Mouse (Mus musculus) forebrain, embryonic 10.5 days (tissue): ENCODE measurements around the gene Phrf1. TPM values are rescaled to one million over a fixed set of nuclear protein-coding genes. Genes with fewer than 3 reads are reported as not detected.

Experiments used
- DNase-seq: peaks from one replicate; pipeline ENCODE4 v3.0.0-alpha.2; 2017; ENCODE audit warnings: low spot score; ENCODE audit errors: extremely low spot score
- H3K27ac ChIP-seq: fragments of 300-500 bp; sonication (generic); 2 replicates; pipeline ENCODE4 v1.5.1; 2016; ENCODE audit warnings: mild to moderate bottlenecking
- H3K27me3 ChIP-seq: fragments of 300-500 bp; sonication (generic); 2 replicates; pipeline ENCODE4 v1.6.1; 2016; ENCODE audit warnings: mild to moderate bottlenecking; ENCODE audit not compliant: poor library complexity, severe bottlenecking
- H3K36me3 ChIP-seq: fragments of 300-500 bp; sonication (generic); replicated peaks from 2 replicates; pipeline ENCODE4 v1.6.1; 2016; ENCODE audit warnings: mild to moderate bottlenecking, moderate library complexity
- H3K4me1 ChIP-seq: fragments of 300-500 bp; sonication (generic); 2 replicates; pipeline ENCODE4 v1.6.1; 2016
- H3K4me3 ChIP-seq: fragments of 300-500 bp; sonication (generic); 2 replicates; pipeline ENCODE4 v1.5.1; 2016; ENCODE audit warnings: mild to moderate bottlenecking, moderate library complexity
- H3K9me3 ChIP-seq: fragments of 300-500 bp; sonication (generic); 2 replicates; pipeline ENCODE4 v1.6.1; 2016; ENCODE audit warnings: mild to moderate bottlenecking, moderate library complexity
- WGBS: fragments of 180-500 bp; shearing (Covaris S2); methylation state at CpG from one replicate; pipeline ENCODE4 v1.1.7; 2016; 5-methylcytosine and 5-hydroxymethylcytosine counted together
- polyA plus RNA-seq: library from polyadenylated mRNA; unstranded; fragments of >200 nt; fragmentation: Nextera tagmentation; extraction: Ambion mirVana; gene quantifications from 2 replicates; pipeline ENCODE4 v1.2.1, GENCODE M21; 2016

Phrf1 gene
- polyA plus RNA-seq, 1 experiment from 2014 or later = 121 TPM

DNA sequence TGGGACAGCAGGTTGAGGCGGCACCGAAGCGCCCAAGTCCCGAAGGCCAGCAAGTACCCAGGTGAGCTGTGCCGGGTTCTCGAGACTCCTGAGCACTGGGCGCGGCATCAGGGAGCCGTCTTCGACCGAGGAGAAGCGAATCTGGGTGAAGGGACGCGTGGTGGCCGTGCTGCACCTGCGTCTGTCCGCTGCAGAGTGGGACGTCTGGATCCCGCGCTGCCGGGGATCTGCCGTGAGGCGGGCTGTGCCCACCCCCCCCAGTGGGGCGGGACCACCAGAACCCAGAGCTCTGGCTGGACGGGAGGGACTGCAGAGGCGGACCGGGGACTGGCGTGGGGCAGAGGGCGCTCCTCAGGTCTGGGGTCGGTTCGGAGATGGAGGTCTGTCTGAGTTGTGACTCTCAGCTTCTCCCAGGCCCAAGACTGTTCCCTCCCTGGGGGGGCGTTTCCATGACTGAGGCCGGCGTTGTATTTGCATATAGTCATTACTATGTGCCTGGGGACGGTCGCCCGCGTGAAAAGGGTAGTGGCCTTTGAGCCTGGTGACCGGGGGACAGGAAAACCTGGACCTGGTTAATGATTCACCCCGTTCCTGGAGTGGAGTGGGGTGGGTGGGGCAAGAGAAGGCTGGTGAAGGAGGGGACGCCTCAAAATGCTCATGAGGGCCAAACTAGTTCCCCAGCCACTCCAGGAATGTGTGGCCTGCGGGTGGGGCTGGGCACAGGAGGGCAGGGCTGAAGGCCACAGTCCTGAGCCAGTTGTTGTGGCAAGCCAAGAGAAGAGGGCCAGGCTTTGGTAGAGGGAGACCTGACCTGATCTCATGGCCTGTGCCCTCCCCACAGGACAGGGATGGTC lies 12.5 kb upstream of the Phrf1 start:
- Histone ChIP-seq H3K36me3 (peaks cover 40% of the 10 kb centered on the region), H3K4me1 (peaks cover 75% of the 10 kb centered on the region), H3K4me3 (peak overlapping the region; percentile 84), H3K9me3 (no peaks in the 10 kb centered on the region), H3K27ac (peak overlapping the region; percentile 90), H3K27me3 (no peaks in the 10 kb centered on the region)
- under 1% methylated on average over 42 of the region's 42 CpGs for WGBS
- DNase-seq = no peak

DNA sequence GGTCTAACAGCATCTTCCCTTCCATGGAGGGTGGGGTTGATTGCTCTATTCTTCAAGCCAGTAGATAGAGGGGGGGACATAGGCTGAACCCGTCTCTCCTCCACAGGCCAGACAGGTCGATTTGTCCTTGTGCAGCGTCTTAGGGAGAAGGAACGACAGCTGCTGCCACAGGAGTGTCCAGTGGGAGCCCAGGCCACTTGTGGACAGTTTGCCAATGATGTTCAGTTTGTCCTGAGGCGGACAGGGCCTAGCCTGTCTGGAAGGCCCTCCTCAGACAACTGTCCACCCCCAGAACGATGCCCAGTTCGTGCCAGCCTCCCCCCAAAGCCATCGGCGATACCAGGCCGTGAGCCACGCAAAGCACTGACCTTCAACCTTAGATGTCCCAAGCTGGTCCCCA lies 11.7 kb upstream of the Phrf1 start:
- Histone ChIP-seq H3K36me3 (peaks cover 40% of the 10 kb centered on the region), H3K9me3 (no peaks in the 10 kb centered on the region), H3K27ac (peak overlapping the region; percentile 35; the same call in 1 of the 2 replicates), H3K4me3 (peak overlapping the region; percentile 84), H3K4me1 (peaks cover 82% of the 10 kb centered on the region), H3K27me3 (no peaks in the 10 kb centered on the region)
- WGBS = 89% methylated on average over 11 of the region's 11 CpGs
- DNase-seq = no peak

DNA sequence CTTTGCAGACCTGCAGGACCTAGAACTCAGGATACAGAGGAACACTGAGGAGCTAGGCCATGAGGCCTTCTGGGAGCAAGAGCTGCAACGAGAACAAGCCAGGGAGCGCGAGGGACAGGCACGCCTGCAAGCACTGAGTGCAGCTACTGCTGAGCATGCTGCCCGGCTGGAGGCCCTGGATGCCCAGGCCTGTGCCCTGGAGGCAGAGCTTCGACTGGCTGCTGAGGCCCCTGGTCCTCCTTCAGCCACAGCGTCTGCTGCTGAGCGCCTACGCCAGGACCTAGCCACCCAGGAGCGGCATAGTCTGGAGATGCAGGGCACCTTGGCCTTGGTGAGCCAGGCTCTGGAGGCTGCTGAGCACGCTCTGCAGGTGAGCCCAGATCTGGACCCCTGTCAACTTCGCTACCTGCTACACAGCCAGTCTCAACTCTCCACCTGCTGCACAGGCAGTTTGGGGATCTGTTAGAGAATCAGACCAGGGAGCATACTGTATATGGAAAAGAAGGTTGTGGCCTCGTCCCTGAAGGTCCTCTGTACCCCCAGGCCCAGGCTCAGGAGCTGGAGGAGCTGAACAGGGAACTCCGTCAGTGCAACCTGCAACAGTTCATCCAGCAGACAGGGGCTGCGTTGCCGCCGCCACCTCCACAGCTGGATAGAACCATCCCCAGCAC lies 11.1 kb upstream of the Phrf1 start:
- H3K9me3 ChIP-seq = no peaks in the 10 kb centered on the region
- 92% methylated on average over 17 of the region's 17 CpGs for WGBS
- no peak for DNase-seq
- peaks cover 40% of the 10 kb centered on the region for H3K36me3 ChIP-seq
- 0 out of 2 replicates have a peak overlapping the region, but pooled peaks have one; percentile 35 for H3K27ac ChIP-seq
- H3K27me3 ChIP-seq = no peaks in the 10 kb centered on the region
- peak overlapping the region; percentile 84; the same call in 1 of the 2 replicates for H3K4me3 ChIP-seq
- H3K4me1 ChIP-seq = peaks cover 87% of the 10 kb centered on the region

DNA sequence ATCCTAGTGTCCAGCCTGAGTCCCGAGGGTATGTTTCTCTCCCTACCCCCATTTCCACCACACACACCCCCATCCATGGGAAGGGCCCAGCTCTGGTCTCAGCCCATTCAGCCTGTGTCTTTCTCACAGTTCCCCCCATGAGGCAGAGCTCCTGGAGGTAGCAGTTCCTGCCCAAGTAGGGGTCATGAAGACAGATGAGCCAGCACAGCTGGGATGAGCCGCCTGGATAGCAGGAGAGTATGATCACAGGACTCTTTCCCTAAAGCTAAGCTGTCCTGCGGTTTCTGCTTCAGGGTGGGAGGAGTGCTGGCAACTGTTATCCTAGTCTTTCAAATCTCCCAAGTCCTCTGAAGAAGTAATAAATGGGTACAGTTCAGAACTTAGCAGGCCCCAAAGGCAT lies 10.4 kb upstream of the Phrf1 start:
- H3K9me3 ChIP-seq = no peaks in the 10 kb centered on the region
- H3K27me3 ChIP-seq = no peaks in the 10 kb centered on the region
- DNase-seq = no peak
- H3K4me3 ChIP-seq = no peak overlapping the region
- WGBS = 83% methylated on average over 3 of the region's 3 CpGs
- peaks cover 87% of the 10 kb centered on the region for H3K4me1 ChIP-seq
- no peak overlapping the region for H3K27ac ChIP-seq
- peaks cover 40% of the 10 kb centered on the region for H3K36me3 ChIP-seq

DNA sequence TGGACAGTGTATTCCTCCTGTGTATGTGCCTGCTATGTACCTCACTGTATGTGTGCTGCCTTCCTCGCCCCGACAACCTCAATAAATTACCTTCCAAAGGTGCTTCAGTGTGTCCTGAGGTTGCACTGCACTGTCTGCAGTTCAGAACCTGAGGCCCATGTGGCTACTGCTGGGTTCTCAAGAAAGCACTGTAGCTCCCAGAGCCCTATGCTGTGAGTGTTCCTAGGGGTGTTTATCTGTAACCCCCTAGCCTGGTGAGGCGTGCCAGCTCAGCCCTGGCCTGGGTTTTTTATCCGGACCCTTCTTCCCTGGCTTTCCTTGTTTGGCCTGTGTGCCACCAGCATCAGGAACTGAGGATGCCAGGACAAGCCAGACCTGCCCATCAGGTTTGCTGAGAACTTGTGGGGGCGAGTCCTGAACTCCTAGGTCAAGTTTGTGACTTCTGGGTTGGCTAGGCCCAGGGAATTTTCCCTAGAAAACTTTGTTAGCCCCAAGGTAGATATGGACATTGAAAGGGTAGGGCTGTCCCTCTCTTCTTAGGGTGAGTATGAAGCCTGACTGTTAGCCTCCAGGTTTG lies 9.9 kb upstream of the Phrf1 start:
- peaks cover 40% of the 10 kb centered on the region for H3K36me3 ChIP-seq
- H3K4me1 ChIP-seq = peaks cover 86% of the 10 kb centered on the region
- WGBS = 91% methylated on average over 5 of the region's 5 CpGs
- H3K4me3 ChIP-seq = no peak overlapping the region
- no peaks in the 10 kb centered on the region for H3K27me3 ChIP-seq
- H3K27ac ChIP-seq = no peak overlapping the region
- DNase-seq = no peak
- no peaks in the 10 kb centered on the region for H3K9me3 ChIP-seq

DNA sequence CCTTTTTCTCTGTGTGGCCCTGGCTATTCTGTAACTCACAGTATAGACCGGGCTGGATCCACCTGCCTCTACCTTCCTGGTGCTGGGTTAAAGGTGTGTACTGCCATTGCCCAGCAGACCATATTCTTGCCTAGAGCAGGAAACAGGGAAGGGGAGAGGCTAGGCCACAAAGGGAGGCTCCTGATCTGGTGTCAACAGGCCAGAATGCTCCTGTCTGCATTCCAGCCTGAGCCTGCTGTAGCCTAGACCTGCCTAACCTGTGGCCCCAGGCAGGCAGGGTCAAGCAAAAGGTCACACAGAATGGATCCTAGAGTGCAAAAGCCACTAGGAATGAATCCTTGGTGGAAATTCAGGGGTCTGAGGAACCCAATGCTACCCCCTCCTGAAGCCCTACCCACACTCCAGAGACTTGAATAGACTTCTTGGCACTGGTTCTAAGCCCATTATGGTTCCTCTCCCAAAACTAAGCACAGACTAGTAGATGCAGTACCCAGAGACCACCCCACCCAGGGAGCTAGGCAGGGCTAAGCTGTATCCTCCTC lies 9.0 kb upstream of the Phrf1 start:
- H3K9me3 ChIP-seq = no peaks in the 10 kb centered on the region
- peaks cover 76% of the 10 kb centered on the region for H3K4me1 ChIP-seq
- H3K4me3 ChIP-seq = peak overlapping the region; percentile 65; the same call in 1 of the 2 replicates
- DNase-seq = no peak
- 0 out of 2 replicates have a peak overlapping the region, but pooled peaks have one; percentile 48 for H3K27ac ChIP-seq
- peaks cover 40% of the 10 kb centered on the region for H3K36me3 ChIP-seq
- no peaks in the 10 kb centered on the region for H3K27me3 ChIP-seq
- 92% methylated on average over 1 of the region's 1 CpGs for WGBS

- H3K36me3 ChIP-seq = peaks cover 40% of the 10 kb centered on the region
- H3K27ac ChIP-seq = peak overlapping the region; percentile 95
- peak overlapping the region; percentile 65 for H3K4me3 ChIP-seq
- peaks cover 68% of the 10 kb centered on the region for H3K4me1 ChIP-seq
- no peaks in the 10 kb centered on the region for H3K27me3 ChIP-seq
- 88% methylated on average over 1 of the region's 1 CpGs for WGBS
- no peaks in the 10 kb centered on the region for H3K9me3 ChIP-seq
- DNase-seq = no peak
These were observed 8.2 kb upstream of the Phrf1 start for GRCm38 (mm10) chr7:141220377-141220776.

- H3K4me3 ChIP-seq = peak overlapping the region; percentile 65
- peak; percentile 99 for DNase-seq
- H3K9me3 ChIP-seq = no peaks in the 10 kb centered on the region
- peaks cover 61% of the 10 kb centered on the region for H3K4me1 ChIP-seq
- 2% methylated on average over 44 of the region's 44 CpGs for WGBS
- no peaks in the 10 kb centered on the region for H3K27me3 ChIP-seq
- H3K27ac ChIP-seq = peak overlapping the region; percentile 95
- peaks cover 40% of the 10 kb centered on the region for H3K36me3 ChIP-seq
These were observed 7.1 kb upstream of the Phrf1 start for GRCm38 (mm10) chr7:141221249-141222125.

DNA sequence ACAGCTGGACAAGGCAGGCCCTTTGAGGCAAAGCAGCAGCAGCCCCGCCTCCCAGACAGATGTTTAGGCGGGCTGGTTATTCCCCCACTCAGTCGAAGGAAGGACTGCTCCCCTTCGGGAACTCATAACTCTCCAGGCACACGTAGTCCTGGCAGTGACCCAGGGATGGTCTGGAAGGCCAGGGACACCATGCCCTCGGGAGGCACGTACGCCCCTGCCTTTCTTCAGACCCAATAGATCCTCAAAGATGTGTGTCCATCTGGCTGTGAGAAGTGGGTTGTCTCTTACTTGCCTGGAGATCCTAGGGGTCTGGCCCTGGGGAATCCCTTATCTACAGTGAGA lies 6.5 kb upstream of the Phrf1 start:
- H3K36me3 ChIP-seq = peaks cover 38% of the 10 kb centered on the region

DNA sequence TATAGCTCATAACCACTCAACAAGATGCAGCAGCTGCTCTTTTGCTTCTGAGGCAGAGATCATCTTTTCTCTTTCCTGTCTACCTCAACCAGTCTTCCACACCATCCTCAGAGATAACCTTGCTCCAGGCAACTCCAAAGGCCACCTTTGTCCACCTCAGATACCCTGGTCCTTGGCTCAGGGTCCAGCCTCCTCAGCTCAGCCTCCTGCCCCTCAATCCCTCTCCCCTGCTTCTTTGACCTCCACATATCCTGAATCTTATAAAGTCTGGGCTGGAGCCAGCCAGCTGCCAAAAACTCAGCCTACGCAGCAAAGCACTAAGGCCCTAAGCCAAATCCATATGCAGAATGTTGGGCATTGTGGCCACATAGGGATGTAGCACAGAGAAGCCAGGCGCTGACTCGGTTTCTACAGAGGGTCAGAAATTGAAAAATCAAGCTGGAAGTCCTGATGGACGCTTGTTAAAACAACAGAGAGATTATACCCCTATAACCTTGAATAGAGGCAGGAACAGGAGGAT lies 5.8 kb upstream of the Phrf1 start:
- DNase-seq = no peak
- peak overlapping the region; percentile 95 for H3K27ac ChIP-seq
- no peaks in the 10 kb centered on the region for H3K9me3 ChIP-seq
- H3K4me1 ChIP-seq = peaks cover 50% of the 10 kb centered on the region
- peaks cover 31% of the 10 kb centered on the region for H3K36me3 ChIP-seq
- no peaks in the 10 kb centered on the region for H3K27me3 ChIP-seq
- H3K4me3 ChIP-seq = peak overlapping the region; percentile 65; the same call in 1 of the 2 replicates
- 90% methylated on average over 4 of the region's 4 CpGs for WGBS

More for the DNA sequence above, 6.5 kb upstream of the Phrf1 start:
- Histone ChIP-seq H3K4me1 (peaks cover 55% of the 10 kb centered on the region), H3K27me3 (no peaks in the 10 kb centered on the region), H3K27ac (peak overlapping the region; percentile 95), H3K4me3 (peak overlapping the region; percentile 65), H3K9me3 (no peaks in the 10 kb centered on the region)
- 22% methylated on average over 8 of the region's 8 CpGs for WGBS
- no peak for DNase-seq

DNA sequence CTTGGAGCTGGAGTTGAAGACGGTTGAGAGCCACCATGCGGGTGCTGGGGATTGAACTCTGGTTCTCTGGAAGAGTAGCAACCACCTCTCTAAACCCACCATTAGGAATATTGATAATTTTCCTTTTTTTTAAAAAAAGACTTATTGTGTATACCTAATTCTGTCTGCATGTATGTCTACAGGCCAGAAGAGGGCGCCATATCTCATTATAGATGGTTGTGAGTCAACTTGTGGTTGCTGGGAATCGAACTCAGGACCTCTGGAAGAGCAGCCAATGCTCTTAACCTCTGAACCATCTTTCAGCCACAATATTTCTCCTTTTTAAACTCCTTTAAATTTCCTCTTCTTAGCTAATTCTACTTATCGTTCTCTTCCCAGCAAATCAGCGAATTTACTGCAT lies 2.0 kb upstream of the Phrf1 start:
- Histone ChIP-seq H3K4me3 (no peak overlapping the region), H3K27ac (no peak overlapping the region), H3K36me3 (peaks cover 15% of the 10 kb centered on the region), H3K27me3 (no peaks in the 10 kb centered on the region), H3K4me1 (peaks cover 38% of the 10 kb centered on the region), H3K9me3 (no peaks in the 10 kb centered on the region)
- 83% methylated on average over 6 of the region's 6 CpGs for WGBS
- DNase-seq = no peak

DNA sequence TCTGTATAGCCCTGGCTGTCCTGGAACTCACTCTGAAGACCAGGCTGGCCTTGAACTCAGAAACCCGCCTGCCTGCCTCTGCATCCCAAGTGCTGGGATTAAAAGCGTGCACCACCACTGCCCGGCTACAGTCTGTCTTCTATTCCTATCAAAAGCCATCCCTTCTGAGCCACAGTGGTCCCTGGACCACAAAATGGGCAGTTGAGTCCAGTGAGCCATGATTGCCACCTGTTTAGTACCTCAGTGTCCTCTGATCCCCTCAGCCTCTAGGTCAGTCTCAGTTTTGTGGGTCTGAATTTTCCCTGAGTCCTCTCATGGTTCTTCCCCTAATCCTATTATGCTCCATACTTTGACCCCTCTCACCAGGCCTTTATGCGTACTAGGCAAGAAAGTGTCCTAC lies 788 bp upstream of the Phrf1 start:
- DNase-seq = no peak
- H3K36me3 ChIP-seq = peaks cover 28% of the 10 kb centered on the region
- peak overlapping the region; percentile 100 for H3K4me3 ChIP-seq
- WGBS = 79% methylated on average over 4 of the region's 4 CpGs
- H3K27ac ChIP-seq = peak overlapping the region; percentile 98
- peaks cover 25% of the 10 kb centered on the region for H3K4me1 ChIP-seq
- no peaks in the 10 kb centered on the region for H3K9me3 ChIP-seq
- H3K27me3 ChIP-seq = no peaks in the 10 kb centered on the region
